Mouse (Mus musculus) cerebellum, adult 9-10 months (tissue): ENCODE measurements around the gene Prr19.
A peak's percentile ranks its signal among the peaks of the same experiment; 100 is the strongest.
"Not testable (repeated sequence)": the region's sequence is repeated elsewhere in the genome, so short reads cannot be mapped to it uniquely, and the experiment has no call there.

Experiments
- DNase-seq: peaks from one replicate; pipeline ENCODE4 v3.0.0; 2022

The Prr19 gene

GRCm38 (mm10) chr7:25323219-25323618, 22.0 kb downstream of the Prr19 start:
- DNase-seq, result no peak

GRCm38 (mm10) chr7:25325431-25325830, 24.2 kb downstream of the Prr19 start:
- DNase-seq, result not testable (repeated sequence)

GRCm38 (mm10) chr7:25326233-25326632, 25.0 kb downstream of the Prr19 start:
- DNase-seq, result no peak

- peak; percentile 79 for DNase-seq
Measured at GRCm38 (mm10) chr7:25333596-25334307, 32.5 kb downstream of the Prr19 start.

GRCm38 (mm10) chr7:25334472-25334871, 33.3 kb downstream of the Prr19 start:
- no peak for DNase-seq

DNA sequence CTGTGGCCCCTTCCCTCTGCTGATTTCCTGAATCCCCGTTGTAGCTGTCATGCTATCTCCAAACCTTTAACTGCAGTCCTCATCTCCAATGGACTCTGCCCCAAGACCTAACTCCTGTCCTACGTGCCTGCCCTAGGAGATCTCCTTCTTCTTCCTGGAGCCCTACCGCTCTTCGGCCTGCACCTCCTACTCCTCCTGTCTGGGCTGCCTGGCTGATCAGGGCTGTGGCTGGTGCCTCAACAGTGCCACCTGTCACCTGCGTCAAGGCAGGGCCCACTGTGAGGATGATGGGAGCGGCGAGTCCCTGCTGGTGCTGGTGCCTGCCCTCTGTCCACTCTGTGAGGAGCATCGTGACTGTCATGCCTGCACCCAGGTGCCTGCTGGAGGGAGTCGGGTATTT, 38.1 kb downstream of the Prr19 start:
- DNase-seq, result no peak

DNA sequence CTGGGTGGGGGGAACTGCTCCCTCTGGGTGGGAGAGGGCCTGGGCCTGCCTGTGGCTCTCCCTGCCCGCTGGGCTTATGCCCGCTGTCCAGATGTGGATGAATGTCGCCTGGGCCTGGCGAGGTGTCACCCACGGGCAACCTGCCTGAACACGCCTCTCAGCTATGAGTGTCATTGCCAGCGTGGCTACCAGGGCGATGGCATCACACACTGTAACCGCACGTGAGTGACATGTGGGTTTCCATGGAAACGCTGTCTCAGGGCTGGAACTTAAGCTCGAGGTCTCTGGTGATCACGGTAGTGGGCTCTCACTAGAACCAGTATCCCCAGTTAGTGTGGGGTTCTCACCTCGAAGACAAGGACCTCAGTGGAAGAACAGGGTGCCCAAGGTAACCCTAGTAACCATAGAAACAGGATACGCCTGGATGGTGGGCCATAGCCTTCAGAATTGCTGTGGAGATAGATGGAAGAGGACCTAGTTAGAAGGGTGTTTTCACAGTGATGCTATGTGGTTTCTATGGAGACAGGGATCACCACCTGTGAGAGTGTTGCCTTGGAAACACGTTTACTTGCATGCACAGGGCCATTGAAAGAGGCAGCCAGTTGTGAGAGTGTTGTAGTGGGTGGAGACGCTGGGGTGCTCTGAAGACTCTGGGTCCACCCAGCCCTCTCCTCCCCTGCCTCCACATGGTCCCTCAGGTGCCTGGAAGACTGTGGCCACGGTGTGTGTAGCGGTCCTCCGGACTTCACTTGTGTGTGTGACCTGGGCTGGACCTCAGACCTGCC, 40.0 kb downstream of the Prr19 start:
- no peak for DNase-seq

- no peak for DNase-seq
Measured at GRCm38 (mm10) chr7:25348861-25349260, 47.6 kb downstream of the Prr19 start.
